Mouse (Mus musculus) intestine, postnatal 0 days (tissue): ENCODE results near the gene Dcxr. TPM values are rescaled to one million over a fixed set of nuclear protein-coding genes. Genes with fewer than 3 reads are reported as not detected.

Experiments
- ATAC-seq: fragments of 200-750 bp; cut with Nextera tagmentation; 2 replicates; pipeline ENCODE4 v1.8.0; 2017; ENCODE audit warnings: mild to moderate bottlenecking, moderate TSS enrichment, moderate library complexity
- H3K27ac ChIP-seq: fragments of 300-500 bp; sonication (generic); 2 replicates; pipeline ENCODE4 v1.5.1; 2014; ENCODE audit warnings: mild to moderate bottlenecking, low read depth, low read length, moderate library complexity
- H3K27me3 ChIP-seq: fragments of 300-500 bp; sonication (generic); replicated peaks from 2 replicates; pipeline ENCODE4 v1.6.1; 2014; ENCODE audit warnings: low read length, mixed read lengths; ENCODE audit not compliant: control insufficient read depth, insufficient read depth
- H3K36me3 ChIP-seq: fragments of 300-500 bp; sonication (generic); 2 replicates; pipeline ENCODE4 v1.6.1; 2014; ENCODE audit warnings: mild to moderate bottlenecking, moderate library complexity; ENCODE audit not compliant: control insufficient read depth, insufficient read depth
- H3K4me1 ChIP-seq: fragments of 300-500 bp; sonication (generic); replicated peaks from 2 replicates; pipeline ENCODE4 v1.6.1; 2014; ENCODE audit warnings: antibody characterized with exemption, low read length, mixed read lengths; ENCODE audit not compliant: control insufficient read depth, insufficient read depth
- H3K4me2 ChIP-seq: fragments of 300-500 bp; sonication (generic); replicated peaks from 2 replicates; pipeline ENCODE4 v1.6.1; 2014; ENCODE audit warnings: low read depth, mild to moderate bottlenecking, moderate library complexity
- H3K4me3 ChIP-seq: fragments of 300-500 bp; sonication (generic); 2 replicates; pipeline ENCODE4 v1.5.1; 2014; ENCODE audit warnings: low read depth, low read length
- H3K9ac ChIP-seq: fragments of 300-500 bp; sonication (generic); 2 replicates; pipeline ENCODE4 v1.6.1; 2014; ENCODE audit warnings: mild to moderate bottlenecking, low read depth, low read length
- H3K9me3 ChIP-seq: fragments of 300-500 bp; sonication (generic); 2 replicates; pipeline ENCODE4 v1.6.1; 2016; ENCODE audit warnings: mixed run types; ENCODE audit not compliant: control insufficient read depth
- CTCF ChIP-seq: sonication (generic); IDR thresholded peaks from 2 replicates; pipeline ENCODE4 v1.5.1; 2016; ENCODE audit warnings: low read depth, mild to moderate bottlenecking, control low read depth, antibody characterized with exemption, moderate library complexity
- WGBS: fragments of 180-500 bp; shearing (Covaris S2); extraction: QIAGEN DNeasy Blood & Tissue Kit; methylation state at CpG from one replicate; pipeline ENCODE4 v1.1.7; 2014; 5-methylcytosine and 5-hydroxymethylcytosine counted together
- polyA plus RNA-seq: library from polyadenylated mRNA; unstranded; fragments of >200 nt; fragmentation: Nextera tagmentation; extraction: Ambion mirVana; gene quantifications from 2 replicates; pipeline ENCODE4 v1.2.1, GENCODE M21; 2015

The Dcxr gene
- polyA plus RNA-seq, 1 experiment from 2014 or later, result 81.1 TPM

- H3K27ac ChIP-seq, result peak overlapping the region; percentile 79
- H3K27me3 ChIP-seq, result no peaks in the 10 kb centered on the region
- ATAC-seq, result peak; percentile 39
- no peaks in the 10 kb centered on the region for H3K9me3 ChIP-seq
- TF ChIP-seq CTCF, result no peak
- H3K4me1 ChIP-seq, result peaks cover 5% of the 10 kb centered on the region
- H3K9ac ChIP-seq, result no peak overlapping the region
- H3K36me3 ChIP-seq, result peaks cover 26% of the 10 kb centered on the region; the same call in 1 of the 2 replicates
- 31% methylated on average over 2 of the region's 2 CpGs for WGBS
- no peak overlapping the region for H3K4me3 ChIP-seq
- H3K4me2 ChIP-seq, result 0 out of 2 replicates have a peak overlapping the region, but pooled peaks have one; percentile 27
Measured at GRCm38 (mm10) chr11:120709551-120709950, 17.5 kb downstream of the Dcxr start.

DNA sequence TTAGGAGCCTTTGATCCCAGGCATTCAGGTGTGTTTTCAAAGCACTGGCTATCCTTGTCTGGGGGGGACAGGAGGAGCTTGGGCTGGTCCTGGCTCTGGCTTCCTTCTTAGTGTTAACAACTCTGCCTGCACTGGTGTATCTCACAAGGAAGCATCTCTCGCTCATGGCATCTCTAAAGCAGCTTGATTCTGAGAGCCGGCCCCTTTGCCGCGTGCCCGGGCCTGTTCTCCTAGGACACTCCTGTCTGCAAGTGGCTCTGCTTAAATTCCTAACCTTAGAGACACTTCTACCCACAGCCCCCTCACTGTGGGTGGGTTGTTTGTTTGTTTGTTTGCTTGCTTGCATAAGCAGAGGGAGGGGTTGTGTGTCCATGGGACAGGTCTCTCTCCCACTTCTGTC, 19.1 kb downstream of the Dcxr start:
- no peaks in the 10 kb centered on the region for H3K4me1 ChIP-seq
- H3K27me3 ChIP-seq, result no peaks in the 10 kb centered on the region
- H3K4me3 ChIP-seq, result no peak overlapping the region
- H3K36me3 ChIP-seq, result peaks cover 36% of the 10 kb centered on the region; the same call in 1 of the 2 replicates
- H3K27ac ChIP-seq, result no peak overlapping the region; the same call in 1 of the 2 replicates
- H3K9ac ChIP-seq, result no peak overlapping the region
- ATAC-seq, result no peak
- WGBS, result 55% methylated on average over 5 of the region's 5 CpGs
- H3K4me2 ChIP-seq, result no peak overlapping the region
- TF ChIP-seq CTCF, result no peak
- no peaks in the 10 kb centered on the region for H3K9me3 ChIP-seq

DNA sequence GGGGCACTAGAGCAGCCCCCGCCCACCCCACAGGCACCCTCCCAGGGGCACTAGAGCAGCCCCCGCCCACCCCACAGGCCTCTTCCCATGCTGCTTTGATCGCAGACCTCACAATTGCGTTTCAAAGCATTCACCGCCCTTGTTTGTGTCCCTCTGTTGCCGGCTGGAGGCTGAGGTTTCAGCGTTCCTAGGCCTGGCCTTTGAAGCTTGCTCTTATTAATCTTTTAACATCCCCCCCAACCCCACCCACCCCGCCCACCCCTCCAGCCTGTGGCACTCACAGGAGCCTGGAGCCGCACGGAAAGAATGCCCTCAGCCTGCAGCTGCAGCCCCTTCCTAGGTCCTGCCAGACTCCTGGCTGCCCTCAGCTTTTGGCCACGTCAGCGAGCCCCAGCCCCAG, 19.9 kb downstream of the Dcxr start:
- Histone ChIP-seq H3K9ac (no peak overlapping the region), H3K27ac (no peak overlapping the region), H3K4me1 (no peaks in the 10 kb centered on the region), H3K36me3 (peaks cover 41% of the 10 kb centered on the region), H3K27me3 (no peaks in the 10 kb centered on the region), H3K4me2 (no peak overlapping the region), H3K4me3 (no peak overlapping the region), H3K9me3 (no peaks in the 10 kb centered on the region)
- no peak for ATAC-seq
- 47% methylated on average over 11 of the region's 12 CpGs for WGBS
- no peak for TF ChIP-seq CTCF

DNA sequence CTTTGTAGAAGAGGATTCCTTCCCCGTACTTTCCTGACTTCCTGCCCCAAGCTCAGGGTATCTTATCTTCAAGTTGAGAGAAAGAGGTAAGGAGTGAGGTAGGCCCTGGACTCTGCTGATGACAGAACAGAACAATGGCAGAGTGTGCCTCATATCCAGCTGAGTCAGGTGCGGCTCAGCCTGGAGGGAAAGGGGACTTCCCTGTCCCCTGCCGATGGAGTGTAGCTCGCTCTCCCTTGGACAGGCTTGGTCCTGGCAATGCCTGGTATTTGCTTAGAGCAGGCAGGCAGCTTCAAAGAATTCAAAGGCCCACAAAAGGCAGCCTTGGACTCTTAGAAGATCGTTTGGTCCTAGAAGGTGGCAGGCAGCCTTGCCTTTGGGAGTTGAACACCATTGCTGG, 21.0 kb downstream of the Dcxr start:
- Histone ChIP-seq H3K4me1 (no peaks in the 10 kb centered on the region), H3K27ac (no peak overlapping the region), H3K9ac (no peak overlapping the region), H3K4me2 (no peak overlapping the region), H3K27me3 (no peaks in the 10 kb centered on the region), H3K4me3 (no peak overlapping the region), H3K9me3 (no peaks in the 10 kb centered on the region), H3K36me3 (peaks cover 49% of the 10 kb centered on the region)
- no peak for ATAC-seq
- TF ChIP-seq CTCF, result no peak
- 66% methylated on average over 5 of the region's 5 CpGs for WGBS

DNA sequence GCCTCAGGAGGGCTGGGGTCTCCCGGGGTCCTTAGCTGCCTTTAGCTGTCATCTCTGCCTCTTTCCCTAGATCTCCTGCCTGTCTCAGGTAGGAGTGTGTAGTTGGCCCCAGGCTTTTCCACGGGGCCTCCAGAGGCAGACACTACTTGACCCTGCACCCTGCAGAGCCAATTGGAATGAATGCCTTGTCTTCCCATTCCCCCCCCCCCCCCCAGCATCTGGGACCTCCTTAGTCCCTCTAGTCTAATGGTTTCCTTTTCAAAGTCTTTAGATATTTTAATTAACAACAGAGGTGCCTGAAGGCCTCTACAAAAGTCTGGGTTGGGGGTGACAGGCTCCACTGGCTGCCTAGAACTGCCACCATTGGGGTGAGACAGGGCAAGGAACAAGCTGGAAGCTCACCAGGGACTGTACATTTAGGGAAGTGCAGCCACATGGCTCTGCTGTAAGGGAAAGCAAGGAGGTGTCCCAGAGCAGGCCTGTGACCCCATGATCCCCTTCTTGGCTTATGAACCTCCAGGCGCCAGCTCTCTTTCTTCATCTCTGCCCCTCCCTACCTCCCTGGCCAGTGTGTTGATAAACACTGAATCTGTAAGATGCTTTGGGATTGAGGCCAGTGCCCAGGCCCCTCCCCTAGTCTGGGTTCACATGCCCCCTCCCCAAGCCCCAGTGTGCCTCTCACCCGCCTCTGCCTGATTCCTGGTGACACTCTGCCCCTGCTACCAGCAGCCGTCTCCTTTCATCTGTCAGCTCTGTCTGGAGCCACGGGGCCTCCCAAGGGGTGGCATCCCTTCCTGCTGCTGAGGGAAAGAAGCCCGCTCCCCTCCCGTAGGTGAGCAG, 22.4 kb downstream of the Dcxr start:
- Histone ChIP-seq H3K27me3 (no peaks in the 10 kb centered on the region), H3K4me2 (no peak overlapping the region), H3K4me3 (no peak overlapping the region), H3K9me3 (no peaks in the 10 kb centered on the region), H3K27ac (no peak overlapping the region), H3K36me3 (peaks cover 48% of the 10 kb centered on the region), H3K9ac (no peak overlapping the region), H3K4me1 (no peaks in the 10 kb centered on the region)
- 59% methylated on average over 8 of the region's 8 CpGs for WGBS
- ATAC-seq, result no peak
- no peak for TF ChIP-seq CTCF

DNA sequence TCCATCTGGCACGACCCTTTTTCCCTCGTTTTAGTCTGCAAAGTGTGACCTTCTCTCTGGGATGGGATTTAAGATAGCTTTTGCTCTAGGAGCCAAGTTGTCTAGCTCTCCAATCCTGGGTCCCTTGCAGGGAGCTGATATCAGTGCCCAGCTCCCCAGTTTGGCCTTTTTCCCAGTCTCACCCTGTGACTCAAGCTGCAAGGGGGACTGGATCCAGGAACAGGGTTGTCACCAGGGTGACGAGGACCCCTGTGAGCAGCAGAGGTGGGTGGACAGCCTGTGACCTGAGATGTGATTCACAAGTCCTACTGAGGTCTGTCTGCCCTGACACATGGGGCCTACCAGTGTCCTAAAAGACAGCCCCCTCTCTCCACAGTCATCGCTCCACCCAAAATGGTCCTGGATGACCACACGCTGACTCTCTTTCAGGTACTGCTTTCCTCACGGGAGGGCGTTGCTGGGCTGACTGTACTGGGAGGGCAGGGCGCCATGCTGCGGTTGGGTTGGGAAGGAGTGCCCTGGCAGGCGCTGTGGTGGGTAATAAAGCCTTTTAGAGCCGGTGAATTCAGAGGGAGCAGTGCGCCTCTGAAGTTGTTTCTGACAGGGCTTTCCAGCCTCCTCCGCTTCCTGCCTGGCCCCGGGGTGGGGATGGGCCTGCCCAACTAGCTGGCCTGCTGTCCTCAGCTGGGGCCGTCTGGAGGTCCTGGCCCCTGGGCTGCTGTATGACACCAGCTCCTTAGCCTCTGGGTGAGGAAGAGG, 23.2 kb downstream of the Dcxr start:
- 49% methylated on average over 15 of the region's 15 CpGs for WGBS
- Histone ChIP-seq H3K4me2 (no peak overlapping the region), H3K4me1 (no peaks in the 10 kb centered on the region), H3K9ac (no peak overlapping the region), H3K27ac (no peak overlapping the region), H3K4me3 (no peak overlapping the region), H3K27me3 (no peaks in the 10 kb centered on the region), H3K9me3 (no peaks in the 10 kb centered on the region), H3K36me3 (peaks cover 46% of the 10 kb centered on the region)
- no peak for ATAC-seq
- TF ChIP-seq CTCF, result peak; percentile 41
